Mouse (Mus musculus) heart, embryonic 13.5 days (tissue): ENCODE measurements at regions not wholly inside any gene's neighbourhood (a gene's known extent, or its start where the extent isn't known, plus 50 kb on each side); places are given as distances from the start of the nearest gene placed in this dataset.
"Not testable (repeated sequence)": the region's sequence is repeated elsewhere in the genome, so short reads cannot be mapped to it uniquely, and the experiment has no call there.

Experiments
- ATAC-seq: fragments of 200-750 bp; cut with Nextera tagmentation; 2 replicates; pipeline ENCODE4 v1.8.0; 2017; ENCODE audit warnings: moderate TSS enrichment; ENCODE audit not compliant: insufficient number of reproducible peaks, low FRiP score, low TSS enrichment; ENCODE audit errors: extremely low read depth
- H3K27ac ChIP-seq: fragments of 300-500 bp; sonication (generic); replicated peaks from 2 replicates; pipeline ENCODE4 v1.5.1; 2015; ENCODE audit warnings: moderate library complexity, mild to moderate bottlenecking, inconsistent platforms
- H3K27me3 ChIP-seq: fragments of 300-500 bp; sonication (generic); replicated peaks from 2 replicates; pipeline ENCODE4 v1.6.1; 2015; ENCODE audit warnings: mild to moderate bottlenecking, inconsistent platforms
- H3K36me3 ChIP-seq: fragments of 300-500 bp; sonication (generic); 2 replicates; pipeline ENCODE4 v1.6.1; 2015; ENCODE audit warnings: mild to moderate bottlenecking, inconsistent platforms
- H3K4me1 ChIP-seq: fragments of 300-500 bp; sonication (generic); 2 replicates; pipeline ENCODE4 v1.6.1; 2015; ENCODE audit warnings: inconsistent platforms
- H3K4me2 ChIP-seq: fragments of 300-500 bp; sonication (generic); 2 replicates; pipeline ENCODE4 v1.6.1; 2015; ENCODE audit warnings: inconsistent platforms, mild to moderate bottlenecking, moderate library complexity
- H3K4me3 ChIP-seq: fragments of 300-500 bp; sonication (generic); 2 replicates; pipeline ENCODE4 v1.5.1; 2015; ENCODE audit warnings: moderate library complexity, mild to moderate bottlenecking, inconsistent platforms
- H3K9ac ChIP-seq: fragments of 300-500 bp; sonication (generic); 2 replicates; pipeline ENCODE4 v1.6.1; 2015; ENCODE audit warnings: inconsistent platforms, mild to moderate bottlenecking, moderate library complexity
- H3K9me3 ChIP-seq: fragments of 300-500 bp; sonication (generic); 2 replicates; pipeline ENCODE4 v1.6.1; 2016; ENCODE audit warnings: inconsistent platforms
- WGBS: fragments of 180-500 bp; shearing (Covaris S2); methylation state at CpG from one replicate; pipeline ENCODE4 v1.1.7; 2015; ENCODE audit warnings: mixed read lengths; 5-methylcytosine and 5-hydroxymethylcytosine counted together

GRCm38 (mm10) chr6:37662747-37663146, 132.8 kb downstream of the Akr1d1 start:
- 37% methylated on average over 2 of the region's 2 CpGs for WGBS

GRCm38 (mm10) chr6:37665576-37665975, 135.6 kb downstream of the Akr1d1 start:
- Histone ChIP-seq H3K9ac (no peak overlapping the region), H3K27ac (no peak overlapping the region), H3K27me3 (no peaks in the 10 kb centered on the region), H3K9me3 (no peaks in the 10 kb centered on the region), H3K4me2 (no peak overlapping the region), H3K36me3 (no peaks in the 10 kb centered on the region), H3K4me3 (no peak overlapping the region), H3K4me1 (0 out of 2 replicates have a peak, but pooled peaks cover 12% of the 10 kb centered on the region)
- no peak for ATAC-seq
- 75% methylated on average over 5 of the region's 5 CpGs for WGBS

More at GRCm38 (mm10) chr6:37662747-37663146, 132.8 kb downstream of the Akr1d1 start:
- Histone ChIP-seq H3K27ac (no peak overlapping the region), H3K4me2 (no peak overlapping the region), H3K36me3 (no peaks in the 10 kb centered on the region), H3K9ac (no peak overlapping the region), H3K4me3 (no peak overlapping the region), H3K9me3 (no peaks in the 10 kb centered on the region), H3K27me3 (no peaks in the 10 kb centered on the region), H3K4me1 (0 out of 2 replicates have a peak, but pooled peaks cover 16% of the 10 kb centered on the region)
- ATAC-seq = no peak

GRCm38 (mm10) chr6:37669407-37669806, 139.4 kb downstream of the Akr1d1 start:
- H3K9ac ChIP-seq = no peak overlapping the region
- no peaks in the 10 kb centered on the region for H3K4me1 ChIP-seq
- H3K4me2 ChIP-seq = no peak overlapping the region
- H3K4me3 ChIP-seq = no peak overlapping the region
- 60% methylated on average over 2 of the region's 2 CpGs for WGBS
- no peaks in the 10 kb centered on the region for H3K27me3 ChIP-seq
- H3K36me3 ChIP-seq = no peaks in the 10 kb centered on the region
- no peak overlapping the region for H3K27ac ChIP-seq
- peaks cover 4% of the 10 kb centered on the region; the same call in 1 of the 2 replicates for H3K9me3 ChIP-seq
- no peak for ATAC-seq

- Histone ChIP-seq H3K4me1 (no peaks in the 10 kb centered on the region), H3K4me2 (no peak overlapping the region), H3K9me3 (peaks cover 4% of the 10 kb centered on the region; the same call in 1 of the 2 replicates), H3K36me3 (no peaks in the 10 kb centered on the region), H3K27ac (no peak overlapping the region), H3K9ac (no peak overlapping the region), H3K4me3 (no peak overlapping the region), H3K27me3 (no peaks in the 10 kb centered on the region)
- WGBS = 81% methylated on average over 3 of the region's 3 CpGs
- ATAC-seq = no peak
Measured at GRCm38 (mm10) chr6:37670701-37671100, 140.7 kb downstream of the Akr1d1 start.

- 74% methylated on average over 3 of the region's 3 CpGs for WGBS
- H3K27ac ChIP-seq = no peak overlapping the region
- no peak overlapping the region for H3K4me2 ChIP-seq
- H3K9me3 ChIP-seq = peaks cover 11% of the 10 kb centered on the region
- no peak overlapping the region for H3K9ac ChIP-seq
- H3K4me3 ChIP-seq = no peak overlapping the region
- H3K36me3 ChIP-seq = no peaks in the 10 kb centered on the region
- H3K4me1 ChIP-seq = no peaks in the 10 kb centered on the region
- no peaks in the 10 kb centered on the region for H3K27me3 ChIP-seq
- no peak for ATAC-seq
Measured at GRCm38 (mm10) chr6:37679871-37680270, 149.9 kb downstream of the Akr1d1 start.

GRCm38 (mm10) chr6:37681331-37681730, 151.4 kb downstream of the Akr1d1 start:
- not testable (repeated sequence) for ATAC-seq, H3K27me3 ChIP-seq, H3K4me2 ChIP-seq, H3K4me3 ChIP-seq, H3K4me1 ChIP-seq, H3K9ac ChIP-seq, H3K36me3 ChIP-seq, H3K27ac ChIP-seq
- peaks cover 11% of the 10 kb centered on the region for H3K9me3 ChIP-seq
- 84% methylated on average over 2 of the region's 2 CpGs for WGBS

GRCm38 (mm10) chr6:37686094-37686493, 156.1 kb downstream of the Akr1d1 start:
- Histone ChIP-seq H3K27me3 (no peaks in the 10 kb centered on the region), H3K27ac (no peak overlapping the region), H3K4me1 (no peaks in the 10 kb centered on the region), H3K9ac (no peak overlapping the region), H3K36me3 (no peaks in the 10 kb centered on the region), H3K4me3 (no peak overlapping the region), H3K9me3 (peaks cover 21% of the 10 kb centered on the region), H3K4me2 (no peak overlapping the region)
- ATAC-seq = no peak
- WGBS = 95% methylated on average over 14 of the region's 14 CpGs

- H3K4me1 ChIP-seq = no peaks in the 10 kb centered on the region
- peaks cover 9% of the 10 kb centered on the region; the same call in 1 of the 2 replicates for H3K9me3 ChIP-seq
- 32% methylated on average over 1 of the region's 1 CpGs for WGBS
- no peaks in the 10 kb centered on the region for H3K36me3 ChIP-seq
- H3K9ac ChIP-seq = no peak overlapping the region
- no peak overlapping the region for H3K27ac ChIP-seq
- no peak overlapping the region for H3K4me2 ChIP-seq
- no peak overlapping the region for H3K4me3 ChIP-seq
- H3K27me3 ChIP-seq = no peaks in the 10 kb centered on the region
- no peak for ATAC-seq
Measured at GRCm38 (mm10) chr6:37688866-37689617, 159.1 kb downstream of the Akr1d1 start.

GRCm38 (mm10) chr6:37689696-37690095, 159.7 kb downstream of the Akr1d1 start:
- H3K4me3 ChIP-seq = no peak overlapping the region
- H3K4me1 ChIP-seq = no peaks in the 10 kb centered on the region
- ATAC-seq = no peak
- no peaks in the 10 kb centered on the region for H3K36me3 ChIP-seq
- H3K9ac ChIP-seq = no peak overlapping the region
- H3K4me2 ChIP-seq = no peak overlapping the region
- no peaks in the 10 kb centered on the region for H3K27me3 ChIP-seq
- peaks cover 9% of the 10 kb centered on the region; the same call in 1 of the 2 replicates for H3K9me3 ChIP-seq
- H3K27ac ChIP-seq = no peak overlapping the region

- 0 out of 2 replicates have a peak, but pooled peaks cover 6% of the 10 kb centered on the region for H3K9me3 ChIP-seq
- H3K27ac ChIP-seq = no peak overlapping the region
- H3K4me1 ChIP-seq = no peaks in the 10 kb centered on the region
- H3K4me2 ChIP-seq = no peak overlapping the region
- no peaks in the 10 kb centered on the region for H3K36me3 ChIP-seq
- no peak for ATAC-seq
- 87% methylated on average over 7 of the region's 7 CpGs for WGBS
- no peak overlapping the region for H3K9ac ChIP-seq
- H3K4me3 ChIP-seq = no peak overlapping the region
- no peaks in the 10 kb centered on the region for H3K27me3 ChIP-seq
Measured at GRCm38 (mm10) chr6:37691976-37692644, 162.1 kb downstream of the Akr1d1 start.

- no peaks in the 10 kb centered on the region for H3K4me1 ChIP-seq
- H3K36me3 ChIP-seq = no peaks in the 10 kb centered on the region
- 0 out of 2 replicates have a peak, but pooled peaks cover 2% of the 10 kb centered on the region for H3K9me3 ChIP-seq
- no peak overlapping the region for H3K4me2 ChIP-seq
- WGBS = 70% methylated on average over 2 of the region's 2 CpGs
- no peak overlapping the region for H3K9ac ChIP-seq
- H3K27ac ChIP-seq = no peak overlapping the region
- H3K27me3 ChIP-seq = no peaks in the 10 kb centered on the region
- H3K4me3 ChIP-seq = no peak overlapping the region
- ATAC-seq = no peak
Measured at GRCm38 (mm10) chr6:37692758-37693157, 162.8 kb downstream of the Akr1d1 start.

- Histone ChIP-seq H3K36me3 (no peaks in the 10 kb centered on the region), H3K4me3 (no peak overlapping the region), H3K9me3 (no peaks in the 10 kb centered on the region), H3K27me3 (no peaks in the 10 kb centered on the region), H3K27ac (no peak overlapping the region), H3K9ac (no peak overlapping the region), H3K4me1 (no peaks in the 10 kb centered on the region), H3K4me2 (no peak overlapping the region)
- no peak for ATAC-seq
Measured at GRCm38 (mm10) chr6:37696074-37696473, 166.1 kb downstream of the Akr1d1 start.
